9 mouse cellular contexts compared by ENCODE assay signal in genomic region chr17:87350471-87351240, GRCm38 (mm10).
DNase-seq lines count a peak whose midpoint lies in the region; ATAC-seq and TF ChIP-seq lines count a peak whose summit lies in the region.
"Had no signal": no experiment of that assay in that cellular context is flagged by ENCODE, and none has a peak within 500 bp of the region (broad histone marks: within the 10 kb centered on the region; RNA-seq: fewer than 3 reads in every experiment).

No protein-coding gene starts in this region.

- no peaks in the 10 kb centered on the region for H3K9me3 ChIP-seq in midbrain, embryonic 12.5 days
- H3K9me3 ChIP-seq in midbrain, embryonic 14.5 days (ENCODE audit: control insufficient read depth, low read length), result no peaks in the 10 kb centered on the region
- H3K9me3 ChIP-seq in hindbrain, postnatal 0 days (ENCODE audit: low read length), result no peaks in the 10 kb centered on the region
- H3K9me3 ChIP-seq in forebrain, embryonic 13.5 days (replicated peaks), result no peaks in the 10 kb centered on the region
- H3K9me3 ChIP-seq: liver, embryonic 15.5 days had no signal

- no peak for TF ChIP-seq CTCF in hindbrain, postnatal 0 days (IDR thresholded peaks at IDR 0.05; ENCODE audit: low read depth)
- TF ChIP-seq CTCF in small intestine, adult 2 months (IDR thresholded peaks at IDR 0.05; ENCODE audit: extremely low read depth, insufficient read length, insufficient replicate concordance, low read depth, low read length), result no peak

- H3K9ac ChIP-seq in midbrain, embryonic 12.5 days (replicated peaks), result no peak overlapping the region
- no peak overlapping the region for H3K9ac ChIP-seq in midbrain, embryonic 14.5 days (replicated peaks; ENCODE audit: low read length)
- H3K9ac ChIP-seq in hindbrain, postnatal 0 days (replicated peaks; ENCODE audit: low read length), result no peak overlapping the region
- no peak overlapping the region for H3K9ac ChIP-seq in forebrain, embryonic 13.5 days
- H3K9ac ChIP-seq: liver, embryonic 15.5 days had no signal

- no peak overlapping the region for H3K4me2 ChIP-seq in midbrain, embryonic 12.5 days (replicated peaks)
- H3K4me2 ChIP-seq in midbrain, embryonic 14.5 days (ENCODE audit: low read length), result no peak overlapping the region
- no peak overlapping the region for H3K4me2 ChIP-seq in hindbrain, postnatal 0 days (ENCODE audit: low read depth, low read length)
- no peak overlapping the region for H3K4me2 ChIP-seq in forebrain, embryonic 13.5 days
- H3K4me2 ChIP-seq: liver, embryonic 15.5 days had no signal

- intact Hi-C loops in left cerebral cortex, postnatal 14 days (cut with DNase I), result no loop called here

- no peak overlapping the region for H3K4me3 ChIP-seq in midbrain, embryonic 12.5 days
- no peak overlapping the region for H3K4me3 ChIP-seq in midbrain, embryonic 14.5 days (replicated peaks; ENCODE audit: low read depth, low read length)
- no peak overlapping the region for H3K4me3 ChIP-seq in hindbrain, postnatal 0 days (ENCODE audit: low read length)
- no peak overlapping the region for H3K4me3 ChIP-seq in small intestine, adult 2 months (ENCODE audit: low read depth, low read length)
- no peak overlapping the region for H3K4me3 ChIP-seq in forebrain, embryonic 13.5 days
- H3K4me3 ChIP-seq: liver, embryonic 15.5 days had no signal

- H3K4me1 ChIP-seq in midbrain, embryonic 12.5 days, result peaks cover 45% of the 10 kb centered on the region
- peaks cover 24% of the 10 kb centered on the region for H3K4me1 ChIP-seq in midbrain, embryonic 14.5 days (ENCODE audit: control insufficient read depth, insufficient read depth, low read length)
- H3K4me1 ChIP-seq in hindbrain, postnatal 0 days (ENCODE audit: insufficient read depth, low read length), result peaks cover 17% of the 10 kb centered on the region
- peaks cover 28% of the 10 kb centered on the region for H3K4me1 ChIP-seq in small intestine, adult 2 months (ENCODE audit: control insufficient read depth, insufficient read depth, insufficient read length, low read length)
- H3K4me1 ChIP-seq in forebrain, embryonic 13.5 days, result peaks cover 30% of the 10 kb centered on the region

- WGBS in midbrain, embryonic 12.5 days, result 47% methylated on average over 13 of the region's 13 CpGs
- 55% methylated on average over 13 of the region's 13 CpGs for WGBS in midbrain, embryonic 14.5 days
- WGBS in hindbrain, postnatal 0 days, result 58% methylated on average over 13 of the region's 13 CpGs
- WGBS in small intestine, adult 2 months, result 71% methylated on average over 13 of the region's 13 CpGs
- 62% methylated on average over 13 of the region's 13 CpGs for WGBS in forebrain, embryonic 13.5 days

- ATAC-seq in midbrain, embryonic 12.5 days (ENCODE audit: low FRiP score, low read depth), result no peak
- ATAC-seq in midbrain, embryonic 14.5 days (ENCODE audit: low FRiP score, low TSS enrichment), result no peak
- 0 out of 2 replicates have a peak, but pooled peaks have one; percentile 12 for ATAC-seq in hindbrain, postnatal 0 days
- ATAC-seq in forebrain, embryonic 13.5 days, result no peak

- TF ChIP-seq POLR2A in small intestine, adult 2 months (IDR thresholded peaks at IDR 0.05; ENCODE audit: low read depth, low read length), result no peak

- 0 out of 2 replicates have a peak overlapping the region, but pooled peaks have one; percentile 35 for H3K27ac ChIP-seq in midbrain, embryonic 12.5 days (replicated peaks)
- no peak overlapping the region for H3K27ac ChIP-seq in midbrain, embryonic 14.5 days (replicated peaks; ENCODE audit: low read depth, low read length)
- peak overlapping the region; percentile 32; the same call in 1 of the 2 replicates for H3K27ac ChIP-seq in hindbrain, postnatal 0 days
- peak overlapping the region; percentile 40; the same call in 1 of the 2 replicates for H3K27ac ChIP-seq in small intestine, adult 2 months (ENCODE audit: insufficient read depth, low read depth, low read length)
- no peak overlapping the region for H3K27ac ChIP-seq in forebrain, embryonic 13.5 days
- H3K27ac ChIP-seq: liver, embryonic 15.5 days had no signal

- no peaks in the 10 kb centered on the region; the same call in 1 of the 2 replicates for H3K27me3 ChIP-seq in midbrain, embryonic 12.5 days
- no peaks in the 10 kb centered on the region for H3K27me3 ChIP-seq in midbrain, embryonic 14.5 days (ENCODE audit: control insufficient read depth, insufficient read depth, low read length)
- no peaks in the 10 kb centered on the region for H3K27me3 ChIP-seq in hindbrain, postnatal 0 days (ENCODE audit: insufficient read depth, low read length)
- H3K27me3 ChIP-seq in small intestine, adult 2 months (ENCODE audit: control insufficient read depth, insufficient read depth, low read length), result no peaks in the 10 kb centered on the region
- H3K27me3 ChIP-seq in forebrain, embryonic 13.5 days, result no peaks in the 10 kb centered on the region
- H3K27me3 ChIP-seq: liver, embryonic 15.5 days had no signal

- no peak for DNase-seq in midbrain, embryonic 14.5 days
- peak; percentile 63 for DNase-seq in gastrocnemius, postnatal 25 days
- DNase-seq in hindbrain, postnatal 0 days (ENCODE audit: low spot score), result no peak
- no peak for DNase-seq in left cerebral cortex, postnatal 14 days (ENCODE audit: low spot score in 2 of 2)
- no peak for DNase-seq in spleen, postnatal 4 days (ENCODE audit: low spot score in 2 of 2)

- H3K36me3 ChIP-seq in midbrain, embryonic 12.5 days, result no peaks in the 10 kb centered on the region
- no peaks in the 10 kb centered on the region for H3K36me3 ChIP-seq in midbrain, embryonic 14.5 days (ENCODE audit: control insufficient read depth, insufficient read depth, low read length)
- no peaks in the 10 kb centered on the region for H3K36me3 ChIP-seq in hindbrain, postnatal 0 days (ENCODE audit: insufficient read depth, low read length)
- H3K36me3 ChIP-seq in small intestine, adult 2 months (ENCODE audit: control insufficient read depth, insufficient read depth, low read length), result peaks cover 35% of the 10 kb centered on the region
- H3K36me3 ChIP-seq in forebrain, embryonic 13.5 days (ENCODE audit: poor library complexity, severe bottlenecking), result no peaks in the 10 kb centered on the region

Comparison
In these comparisons a context has a peak if more than half of its experiments do, and no peak if none do; other contexts are left out.
1. H3K27ac ChIP-seq: peak in midbrain, embryonic 12.5 days (single experiment), hindbrain, postnatal 0 days (single experiment) and small intestine, adult 2 months (single experiment); none in midbrain, embryonic 14.5 days (single experiment) and forebrain, embryonic 13.5 days (single experiment).